Mouse (Mus musculus) thymus, adult 2 months (tissue): ENCODE measurements around the gene Gemin5.

Experiments
- CTCF ChIP-seq: fragments of 200-500 bp; IDR thresholded peaks from 2 replicates; pipeline ENCODE4 v1.5.1; 2012; ENCODE audit warnings: mild to moderate bottlenecking, control low read depth, low read length, moderate library complexity, borderline replicate concordance; ENCODE audit not compliant: control insufficient read depth, poor library complexity, insufficient read depth; ENCODE audit errors: extremely low read depth
- POLR2A ChIP-seq: fragments of 200-500 bp; IDR thresholded peaks from 2 replicates; pipeline ENCODE4 v1.6.1; 2012; ENCODE audit warnings: mild to moderate bottlenecking, low read length, control low read depth, moderate library complexity; ENCODE audit not compliant: control insufficient read depth, poor library complexity, insufficient read depth; ENCODE audit errors: extremely low read depth

DNA sequence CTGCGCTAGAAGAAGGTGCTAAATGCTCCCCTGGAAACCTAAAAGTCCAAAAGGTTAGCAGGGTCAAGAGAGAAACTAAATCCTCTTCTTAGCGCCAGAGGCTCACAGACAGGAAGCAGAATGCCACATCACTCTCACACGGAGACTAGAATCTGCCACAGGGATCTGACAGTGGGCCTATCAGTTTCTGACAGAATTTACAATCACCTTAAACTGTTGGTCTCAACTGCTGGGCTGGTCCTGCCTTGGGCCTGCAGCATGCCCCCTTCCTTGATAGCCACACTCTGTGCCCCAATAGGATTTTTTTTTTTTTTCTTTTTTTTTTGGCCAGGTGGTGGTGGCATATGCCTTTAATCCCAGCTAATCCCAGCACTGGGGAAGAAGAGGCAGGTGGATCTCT, 11.5 kb downstream of the Gemin5 start:
- TF ChIP-seq CTCF (no peak), POLR2A (no peak)
